Mouse (Mus musculus) C2C12 (cell line): ENCODE measurements at regions not wholly inside any gene's neighbourhood (a gene's known extent, or its start where the extent isn't known, plus 50 kb on each side); places are given as distances from the start of the nearest gene placed in this dataset.

Experiments used
- H3K27me3 ChIP-seq: one replicate; pipeline ENCODE4 v1.6.1; 2011; ENCODE audit not compliant: control insufficient read depth, insufficient read depth, insufficient read length
- H3K36me3 ChIP-seq: one replicate; pipeline ENCODE4 v1.6.1; 2011; ENCODE audit not compliant: control insufficient read depth, insufficient read depth
- H3K4me3 ChIP-seq: one replicate; pipeline ENCODE4 v1.5.1; 2011; ENCODE audit warnings: mild to moderate bottlenecking, control low read depth; ENCODE audit not compliant: poor library complexity, insufficient read depth, severe bottlenecking
- H3K79me2 ChIP-seq: one replicate; pipeline ENCODE4 v1.6.1; 2011; ENCODE audit not compliant: control insufficient read depth, insufficient read depth
- H3K79me3 ChIP-seq: one replicate; pipeline ENCODE4 v1.6.1; 2011; ENCODE audit warnings: low read depth, control low read depth
- H3ac ChIP-seq: one replicate; pipeline ENCODE3; 2011; ENCODE audit warnings: low read depth; ENCODE audit not compliant: control insufficient read depth, insufficient read length
- CEBPB ChIP-seq: IDR thresholded peaks from one replicate; pipeline ENCODE4 v1.6.1; 2011; ENCODE audit warnings: low read depth, mild to moderate bottlenecking, control low read depth, moderate library complexity
- CTCF ChIP-seq: IDR thresholded peaks from one replicate; pipeline ENCODE4 v1.5.1; 2011; ENCODE audit not compliant: control insufficient read depth, insufficient read depth, insufficient read length
- FOSL1 ChIP-seq: IDR thresholded peaks from one replicate; pipeline ENCODE4 v1.8.0; 2011; ENCODE audit warnings: mild to moderate bottlenecking, low read length; ENCODE audit not compliant: poor library complexity, insufficient read depth, severe bottlenecking
- MAX ChIP-seq: IDR thresholded peaks from one replicate; pipeline ENCODE4 v1.6.1; 2011; ENCODE audit warnings: mild to moderate bottlenecking, control low read depth
- MYOD1 ChIP-seq: IDR thresholded peaks from one replicate; pipeline ENCODE4 v1.6.1; 2011; ENCODE audit warnings: low read depth; ENCODE audit not compliant: control insufficient read depth, insufficient read length
- MYOG ChIP-seq: IDR thresholded peaks from one replicate; pipeline ENCODE4 v1.6.1; 2011; ENCODE audit not compliant: control insufficient read depth, insufficient read length; ENCODE audit errors: extremely low read depth
- USF1 ChIP-seq: IDR thresholded peaks from one replicate; pipeline ENCODE4 v1.6.1; 2011; ENCODE audit warnings: low read depth, mild to moderate bottlenecking, control low read depth, moderate library complexity

DNA sequence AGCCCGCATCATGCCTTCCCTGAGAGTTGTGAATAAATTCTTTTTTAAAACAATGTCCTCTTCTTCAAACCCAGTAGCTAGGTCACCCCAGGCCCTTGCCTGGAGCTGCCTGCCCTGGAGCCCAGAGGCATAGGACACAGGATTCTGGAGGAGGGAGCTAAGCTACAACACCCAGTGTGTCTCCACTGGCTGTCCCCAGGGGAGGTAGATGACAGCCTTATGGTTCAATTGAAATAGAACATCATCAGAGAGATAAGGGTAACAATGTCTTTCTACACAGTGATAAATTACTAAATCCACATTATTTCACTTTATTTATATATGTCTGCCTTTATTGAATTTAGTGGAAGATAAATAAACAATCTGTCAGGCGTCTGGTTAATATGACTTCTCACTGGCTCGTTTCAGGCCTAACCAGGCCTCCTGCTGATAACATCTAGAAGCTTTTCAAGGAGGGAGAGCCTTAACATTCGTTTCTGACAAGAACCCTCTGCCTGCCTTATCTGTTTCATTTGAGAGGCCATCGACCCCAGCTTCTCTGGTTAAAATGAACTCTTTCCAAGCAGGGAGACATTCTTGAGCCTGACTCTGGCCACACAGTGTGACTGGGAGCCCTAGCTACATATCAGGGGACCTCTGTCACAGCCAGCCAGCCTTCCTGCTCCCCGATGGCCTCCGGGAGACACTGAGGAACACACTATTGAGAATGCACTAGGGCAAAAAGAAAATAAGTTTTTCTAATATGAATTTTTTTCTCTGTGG is 252.1 kb upstream of the Dynlrb2 start:
- H3K79me2 ChIP-seq: no peaks in the 10 kb centered on the region
- H3K36me3 ChIP-seq: no peaks in the 10 kb centered on the region
- no peak overlapping the region for H3K4me3 ChIP-seq
- no peaks in the 10 kb centered on the region for H3K79me3 ChIP-seq
- H3K27me3 ChIP-seq: no peaks in the 10 kb centered on the region
- no peak for TF ChIP-seq MYOG
- H3ac ChIP-seq: no peak overlapping the region

DNA sequence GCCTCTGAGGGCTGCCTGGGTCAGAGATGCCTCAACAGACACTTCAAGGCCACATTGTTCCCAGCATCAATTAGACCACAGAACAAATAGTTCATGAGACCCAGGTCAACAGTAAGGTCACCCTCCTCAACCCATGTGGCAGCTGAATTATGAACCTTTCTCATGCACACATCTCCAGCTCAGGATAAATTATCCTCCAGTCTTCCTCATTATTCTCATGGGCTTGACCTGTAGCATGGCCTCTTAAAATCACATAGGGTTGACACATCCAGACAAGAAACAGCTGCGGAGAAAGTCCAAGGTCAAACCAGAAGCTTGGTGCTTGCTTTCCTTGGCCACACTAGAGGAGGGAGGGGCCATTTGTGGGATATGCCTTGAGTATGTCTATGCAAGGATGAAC is 256.4 kb upstream of the Dynlrb2 start:
- no peaks in the 10 kb centered on the region for H3K36me3 ChIP-seq
- no peak overlapping the region for H3K4me3 ChIP-seq
- no peaks in the 10 kb centered on the region for H3K27me3 ChIP-seq
- TF ChIP-seq FOSL1 (no peak), USF1 (no peak), CEBPB (no peak)
- H3ac ChIP-seq: no peak overlapping the region
- H3K79me2 ChIP-seq: no peaks in the 10 kb centered on the region
- no peaks in the 10 kb centered on the region for H3K79me3 ChIP-seq

DNA sequence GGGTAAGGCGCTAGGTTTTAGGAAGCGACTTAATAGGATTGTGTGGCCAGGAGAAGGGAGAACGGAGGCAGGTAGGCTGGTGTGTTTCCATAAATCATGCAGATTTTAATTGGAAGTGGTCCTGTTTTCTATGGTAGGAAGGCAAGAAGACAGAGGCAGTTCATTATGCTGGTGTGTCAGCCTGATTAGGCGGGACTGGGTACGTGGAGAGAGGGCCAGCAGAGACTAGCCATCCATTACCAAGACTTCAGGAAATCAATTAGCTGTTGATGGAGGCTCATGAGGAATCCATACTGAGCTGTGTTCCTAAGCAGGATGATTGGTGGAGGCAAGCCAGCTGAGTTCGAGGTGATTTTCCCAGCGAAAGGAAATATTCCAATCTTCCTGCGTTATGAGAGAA is 261.3 kb upstream of the Dynlrb2 start:
- no peaks in the 10 kb centered on the region for H3K27me3 ChIP-seq
- TF ChIP-seq MYOG: no peak
- TF ChIP-seq MYOD1: no peak
- TF ChIP-seq USF1: no peak
- TF ChIP-seq MAX: no peak
- TF ChIP-seq CTCF: no peak
- TF ChIP-seq FOSL1: no peak
- TF ChIP-seq CEBPB: no peak
- H3K79me3 ChIP-seq: no peaks in the 10 kb centered on the region
- no peak overlapping the region for H3K4me3 ChIP-seq
- H3K36me3 ChIP-seq: no peaks in the 10 kb centered on the region
- H3ac ChIP-seq: no peak overlapping the region
- H3K79me2 ChIP-seq: no peaks in the 10 kb centered on the region

DNA sequence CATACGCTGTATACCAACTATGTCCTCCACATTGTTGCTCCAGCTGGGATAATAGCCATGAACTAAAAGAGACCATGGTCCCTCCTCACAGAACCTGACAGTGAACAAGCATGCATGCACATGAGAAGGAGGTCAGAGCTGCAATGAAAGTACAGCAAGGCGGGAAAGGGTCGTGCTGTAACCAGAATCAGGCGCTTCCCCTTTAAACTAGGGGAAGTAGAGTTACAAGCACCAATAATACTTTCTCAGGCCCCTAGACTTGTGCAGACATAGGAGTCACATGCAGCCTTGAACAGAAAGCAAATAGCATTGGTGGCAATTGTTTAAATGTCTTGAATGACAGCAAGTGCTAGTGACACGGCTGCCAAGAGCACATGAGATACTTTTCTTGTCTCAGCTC is 261.8 kb upstream of the Dynlrb2 start:
- Histone ChIP-seq H3K4me3 (no peak overlapping the region), H3K36me3 (no peaks in the 10 kb centered on the region), H3K27me3 (no peaks in the 10 kb centered on the region), H3K79me2 (no peaks in the 10 kb centered on the region), H3ac (no peak overlapping the region), H3K79me3 (no peaks in the 10 kb centered on the region)
- TF ChIP-seq MYOD1 (no peak), CEBPB (no peak), MAX (no peak), FOSL1 (no peak), CTCF (no peak), USF1 (no peak), MYOG (no peak)

DNA sequence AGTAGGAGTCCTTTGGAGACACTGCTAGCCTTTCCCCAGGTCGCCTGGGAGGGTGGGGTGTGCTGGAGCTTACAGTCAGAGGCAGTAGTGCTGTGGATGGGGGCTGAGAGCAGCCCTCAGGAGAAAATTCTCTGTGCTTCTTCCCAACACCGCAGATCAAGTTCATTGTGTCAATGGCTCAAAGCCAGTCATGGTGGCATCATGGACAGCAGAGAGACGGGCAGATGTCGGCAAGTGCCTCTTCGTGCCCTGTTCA is 262.9 kb upstream of the Dynlrb2 start:
- TF ChIP-seq FOSL1 (no peak), CEBPB (no peak), CTCF (no peak), MYOG (no peak), USF1 (no peak), MAX (no peak), MYOD1 (no peak)
- H3K4me3 ChIP-seq: no peak overlapping the region
- H3K36me3 ChIP-seq: no peaks in the 10 kb centered on the region
- H3K79me3 ChIP-seq: no peaks in the 10 kb centered on the region
- H3K27me3 ChIP-seq: no peaks in the 10 kb centered on the region
- no peaks in the 10 kb centered on the region for H3K79me2 ChIP-seq
- H3ac ChIP-seq: no peak overlapping the region

DNA sequence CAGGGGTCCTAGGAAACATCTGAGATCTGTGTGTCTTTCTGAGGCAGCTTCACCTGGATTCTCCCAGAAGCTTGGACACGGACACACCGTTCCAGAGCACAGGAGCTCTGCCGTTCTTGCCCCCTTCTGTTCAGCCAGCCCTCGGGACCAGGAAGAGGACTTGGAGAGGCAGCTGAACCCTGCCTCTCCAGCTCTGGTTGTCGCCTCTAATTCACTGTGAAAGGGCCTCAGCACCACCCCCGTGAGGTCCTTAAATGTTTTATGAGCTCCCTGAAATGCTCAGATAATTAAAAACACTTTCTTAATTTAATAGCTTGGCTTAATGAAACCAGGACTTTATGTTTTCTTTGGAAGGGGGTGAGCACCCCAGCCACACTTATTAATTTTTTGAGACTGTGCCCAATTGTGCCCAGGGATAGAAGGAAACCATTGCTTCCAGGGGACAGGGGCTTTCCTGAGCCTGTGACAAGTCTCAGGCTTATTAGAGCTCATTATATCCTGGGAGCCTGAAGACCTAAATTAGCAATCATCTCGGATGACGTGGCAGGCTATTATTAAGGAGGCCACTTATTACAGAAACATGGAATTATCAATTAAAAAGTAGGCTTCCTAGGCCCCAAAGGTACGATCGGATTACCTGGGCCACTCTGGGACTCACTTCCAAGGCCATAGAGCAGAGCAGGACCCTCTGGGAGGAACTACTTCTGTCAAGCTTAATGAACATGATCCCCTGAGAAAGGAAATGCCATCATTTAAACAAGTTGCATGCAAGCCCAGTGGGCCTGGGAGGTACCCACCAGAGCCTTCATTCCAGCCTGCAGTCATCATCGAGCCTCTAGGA is 263.4 kb upstream of the Dynlrb2 start:
- H3K36me3 ChIP-seq: no peaks in the 10 kb centered on the region
- TF ChIP-seq MAX: no peak
- no peak for TF ChIP-seq USF1
- H3K79me2 ChIP-seq: no peaks in the 10 kb centered on the region
- no peaks in the 10 kb centered on the region for H3K79me3 ChIP-seq
- no peak overlapping the region for H3K4me3 ChIP-seq
- H3K27me3 ChIP-seq: no peaks in the 10 kb centered on the region
- H3ac ChIP-seq: no peak overlapping the region
